Mouse (Mus musculus) left cerebral cortex, adult 9 months (tissue): ENCODE data around the gene Cacna1c.

Source experiments
- DNase-seq, 2 experiments: peaks; one replicate each; pipeline ENCODE4 v3.0.0; 2022; ENCODE audit warnings: low spot score in 2 of 2

The Cacna1c gene

DNA sequence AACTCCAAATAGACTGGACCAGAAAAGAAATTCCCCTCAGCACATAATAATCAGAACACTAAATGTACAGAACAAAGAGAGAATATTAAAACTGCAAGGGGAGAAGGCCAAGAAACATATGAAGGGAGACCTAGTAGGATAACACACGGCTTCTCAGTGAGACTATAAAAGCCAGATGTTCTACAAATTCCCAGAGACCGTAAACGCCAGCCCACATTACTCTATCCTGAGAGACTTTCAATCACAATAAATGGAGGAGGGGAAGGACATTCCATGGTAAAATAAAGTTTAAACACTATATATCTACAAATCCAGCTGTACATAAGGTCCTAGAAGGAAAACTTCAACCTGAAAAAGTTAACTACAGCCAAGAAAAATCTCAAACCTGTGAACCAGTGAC lies 185.3 kb downstream of the Cacna1c start:
- DNase-seq = no peak

DNA sequence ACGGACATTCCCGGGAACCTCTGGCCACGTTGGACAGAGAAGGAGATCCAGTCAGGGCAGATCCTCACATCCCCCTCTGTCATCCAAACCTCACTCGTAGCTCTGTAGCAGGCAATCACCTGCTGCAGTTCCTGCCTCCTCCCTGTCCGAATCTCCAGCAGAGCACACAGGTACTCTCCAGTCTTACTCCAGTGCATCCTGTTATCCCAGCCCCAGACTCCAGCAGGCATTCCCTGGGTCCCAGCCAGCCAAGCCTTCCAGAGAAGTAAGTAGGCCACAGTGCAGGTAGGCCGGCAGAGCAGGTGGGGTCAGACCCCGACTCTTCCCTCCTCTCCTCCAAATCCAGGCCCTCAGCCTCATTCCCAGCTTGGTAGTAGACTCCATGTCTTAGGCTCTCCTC lies 186.7 kb downstream of the Cacna1c start:
- DNase-seq = no peak

DNA sequence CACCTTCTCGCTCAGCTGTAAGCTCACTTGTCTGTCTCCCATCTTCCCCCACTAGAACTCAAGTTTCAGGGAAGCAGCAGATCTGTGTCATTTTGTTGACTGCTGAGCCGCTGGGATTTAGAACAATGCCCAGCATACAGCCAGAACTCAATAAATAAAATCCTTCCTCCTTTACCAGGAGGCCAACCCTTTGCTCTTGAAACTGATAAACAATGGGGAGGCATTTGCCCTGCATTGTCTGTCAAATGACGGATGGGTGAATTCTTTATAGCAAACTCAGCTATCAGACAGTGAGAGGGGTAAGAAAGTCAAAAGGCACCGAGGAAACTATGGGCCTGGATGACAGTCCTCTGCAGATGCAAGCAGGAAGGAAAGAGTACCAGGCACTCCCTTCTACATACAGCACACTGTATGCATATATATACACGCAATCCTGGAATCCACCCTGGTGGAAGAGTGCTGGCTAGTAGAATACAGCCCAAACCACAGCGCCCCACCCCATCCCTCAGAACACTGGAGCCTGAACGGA lies 187.5 kb downstream of the Cacna1c start:
- no peak for DNase-seq

DNA sequence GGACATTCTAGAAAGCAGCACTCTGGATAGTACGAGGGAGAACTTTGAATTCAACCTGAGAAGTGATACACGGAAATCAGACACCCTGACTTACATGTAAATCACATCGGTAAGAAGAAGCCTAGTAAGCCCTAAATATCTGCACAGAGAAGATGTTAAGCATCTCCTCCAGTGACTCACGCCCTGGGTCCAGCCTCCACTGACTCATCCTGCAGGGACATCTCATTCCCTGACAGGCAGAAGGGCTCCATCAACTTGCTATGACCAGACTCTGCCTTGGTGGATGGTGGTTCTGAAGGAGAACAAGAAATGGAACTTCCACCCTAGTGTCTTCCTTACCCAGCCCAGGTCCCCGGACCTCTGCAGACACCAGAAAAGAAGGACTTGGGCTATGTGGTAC lies 191.6 kb downstream of the Cacna1c start:
- no peak for DNase-seq

DNA sequence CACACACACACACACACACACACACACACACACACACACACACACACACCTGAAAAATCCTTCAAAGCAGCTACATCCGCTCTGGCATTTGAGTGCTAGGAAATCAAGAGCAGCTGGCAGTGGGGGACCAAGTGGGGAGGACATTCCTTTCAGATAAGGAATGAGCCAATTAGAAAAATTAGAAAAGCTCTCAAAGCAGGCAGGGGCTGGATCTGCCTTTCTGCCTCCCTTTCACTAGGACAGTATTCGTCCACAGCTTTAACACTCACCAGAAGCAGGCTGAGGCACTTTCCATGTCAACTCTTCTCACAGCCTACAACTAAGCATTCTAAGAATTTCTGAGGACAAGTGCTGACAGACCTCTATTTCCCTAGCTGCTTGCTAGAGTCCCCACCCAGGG lies 194.8 kb downstream of the Cacna1c start:
- DNase-seq = no peak

DNA sequence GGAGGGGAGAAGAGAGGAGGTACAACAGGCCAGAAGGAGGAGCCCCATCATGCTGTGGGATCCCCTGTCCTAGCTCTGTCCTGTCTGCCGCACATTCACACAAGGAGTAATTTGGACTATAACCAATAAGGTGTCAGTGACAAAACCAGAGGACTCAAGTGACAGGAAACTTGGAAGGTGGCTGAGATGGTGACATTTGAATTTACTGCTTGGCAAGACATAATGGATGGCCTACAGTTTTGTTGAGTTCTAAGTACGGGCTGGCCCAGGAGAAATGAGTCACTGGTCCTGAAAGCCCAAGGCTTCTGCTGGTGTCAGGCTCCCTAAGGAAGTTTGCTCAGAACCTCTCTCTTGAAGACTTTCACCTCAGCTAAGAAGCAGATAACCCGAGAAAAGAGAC lies 196.0 kb downstream of the Cacna1c start:
- no peak for DNase-seq

DNA sequence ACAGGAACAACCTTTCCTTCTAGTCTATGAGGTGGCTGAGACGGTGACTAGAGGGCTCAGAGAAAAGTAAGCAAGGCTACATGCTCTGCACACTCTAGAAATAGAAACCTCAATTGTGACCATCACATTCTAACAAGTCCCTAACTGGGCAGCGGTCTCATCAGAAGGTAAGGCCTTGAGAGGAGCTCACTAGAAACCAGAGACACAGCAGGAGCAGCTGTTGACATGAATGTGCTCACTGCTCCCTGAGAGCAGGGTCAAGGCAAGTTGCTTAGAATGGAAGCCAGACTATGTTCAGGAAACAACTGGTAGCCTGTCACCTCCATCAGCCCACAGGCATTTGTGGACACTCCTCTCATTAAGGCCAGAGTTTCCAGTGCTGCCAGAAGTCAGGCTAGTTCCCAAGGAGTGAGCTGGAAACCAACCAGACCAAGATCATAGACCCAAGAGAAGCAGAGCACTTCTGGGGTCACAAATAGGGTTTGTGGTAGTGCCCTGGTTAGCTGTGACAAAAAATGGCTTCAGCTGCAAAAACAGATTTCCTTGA lies 196.8 kb downstream of the Cacna1c start:
- no peak for DNase-seq

DNA sequence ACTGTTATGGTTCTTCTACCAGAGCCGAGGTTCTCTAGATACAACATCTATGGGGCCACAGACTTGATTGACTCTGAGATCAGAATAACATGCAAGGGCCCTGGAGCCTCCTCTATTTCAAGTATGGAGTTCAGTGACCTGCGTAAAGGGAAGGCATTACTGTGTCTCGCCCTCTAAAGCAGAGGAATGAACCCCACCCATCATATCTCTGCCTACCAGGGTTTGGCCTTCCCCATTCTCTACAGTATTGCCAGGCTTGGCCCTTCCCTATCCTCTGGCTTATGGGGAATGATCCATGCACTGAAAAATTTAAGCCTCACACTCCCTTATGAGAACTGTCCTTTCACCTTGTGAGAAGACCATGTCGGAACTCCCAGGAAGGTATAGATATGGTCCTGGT lies 198.8 kb downstream of the Cacna1c start:
- DNase-seq = no peak

DNA sequence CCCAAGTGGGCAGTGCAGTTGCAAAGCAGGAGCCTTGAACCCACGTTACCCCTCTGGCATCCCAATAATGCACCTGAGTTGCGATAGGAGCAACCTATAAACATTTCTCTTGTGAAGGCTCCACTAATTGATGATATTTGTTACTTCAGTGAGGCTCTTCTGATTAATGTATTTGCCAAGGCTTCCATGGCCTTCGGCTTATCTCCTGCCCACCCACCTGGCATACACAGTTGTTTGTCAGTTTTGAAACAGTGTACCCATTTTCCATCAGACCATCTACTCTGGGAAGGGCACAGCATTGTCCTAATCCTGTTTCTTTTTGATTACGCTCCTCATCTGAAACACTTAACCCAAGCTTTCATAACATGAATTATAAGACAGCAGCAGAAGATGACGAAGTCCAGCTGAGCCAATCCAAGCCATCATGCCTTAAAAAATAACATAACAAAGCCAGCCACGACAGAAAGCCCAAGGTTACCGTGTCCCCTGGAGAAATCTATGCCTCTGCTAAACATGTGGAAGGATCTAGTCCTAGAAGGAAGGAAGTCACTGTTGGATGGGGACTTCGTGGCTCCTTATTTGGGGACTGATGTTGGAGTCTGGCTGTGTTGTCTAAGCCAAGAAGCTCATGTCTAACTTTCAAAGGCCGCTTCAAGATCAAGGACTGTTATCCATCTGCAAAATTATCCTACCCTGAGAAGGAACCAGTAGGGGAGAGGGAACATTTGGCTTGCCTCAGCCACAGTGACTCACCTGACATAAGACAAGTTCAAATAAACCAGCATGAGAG lies 201.8 kb downstream of the Cacna1c start:
- DNase-seq = no peak

DNA sequence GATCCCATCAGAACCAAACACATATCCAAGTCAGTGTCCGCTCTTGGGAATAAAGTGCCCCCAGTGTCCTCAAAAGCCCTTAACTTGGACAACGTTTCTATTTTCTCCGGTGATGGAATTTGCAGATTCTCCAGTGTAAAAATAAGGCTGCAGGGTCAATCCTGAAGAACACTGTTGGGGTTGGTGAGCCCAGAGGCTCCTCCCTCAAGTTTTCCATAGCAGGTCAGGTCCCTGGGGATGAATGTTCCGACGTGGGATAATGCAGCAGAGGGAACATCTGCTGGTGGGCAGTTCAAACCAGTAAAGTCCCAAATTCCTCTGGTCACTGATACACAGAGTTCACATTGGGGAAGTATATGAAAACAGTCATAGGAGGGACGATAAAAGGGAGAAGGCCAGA lies 203.8 kb downstream of the Cacna1c start:
- no peak for DNase-seq

DNA sequence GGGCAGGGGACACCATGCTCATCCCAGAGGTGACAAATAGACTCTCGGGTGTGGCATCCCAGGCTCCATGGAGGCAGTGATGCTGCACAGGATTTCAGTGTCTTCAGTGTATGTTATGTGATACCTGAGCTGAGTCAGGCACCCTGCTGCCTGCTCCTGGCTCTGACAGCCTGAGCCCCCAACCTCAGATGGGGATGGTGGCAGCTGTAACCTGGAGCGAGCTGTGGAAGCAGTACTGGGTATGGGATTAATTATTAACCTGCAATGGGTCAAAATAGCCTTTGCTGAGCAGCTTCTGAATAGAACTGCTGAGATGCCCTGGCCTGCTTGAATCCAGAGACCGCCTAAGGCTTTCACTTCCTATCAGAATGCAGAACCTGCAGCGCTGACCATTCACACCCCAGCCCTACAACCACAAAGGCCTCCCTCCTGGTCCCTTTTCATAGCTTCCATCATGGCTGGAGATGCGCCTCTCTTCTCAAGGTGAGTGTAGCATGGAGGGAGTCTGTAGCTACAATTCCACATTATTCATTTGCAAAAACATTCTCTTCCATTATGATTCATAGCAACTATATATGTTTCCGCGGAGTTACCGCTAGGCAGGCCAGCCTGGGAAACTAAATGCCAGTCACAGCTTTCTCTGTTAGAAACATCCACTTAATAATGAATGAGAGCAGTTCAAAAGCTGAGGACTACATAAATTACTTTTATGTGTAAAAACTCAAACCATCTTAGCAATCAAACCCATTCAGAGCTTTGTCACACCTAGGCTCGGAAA lies 206.0 kb downstream of the Cacna1c start:
- DNase-seq = no peak

DNA sequence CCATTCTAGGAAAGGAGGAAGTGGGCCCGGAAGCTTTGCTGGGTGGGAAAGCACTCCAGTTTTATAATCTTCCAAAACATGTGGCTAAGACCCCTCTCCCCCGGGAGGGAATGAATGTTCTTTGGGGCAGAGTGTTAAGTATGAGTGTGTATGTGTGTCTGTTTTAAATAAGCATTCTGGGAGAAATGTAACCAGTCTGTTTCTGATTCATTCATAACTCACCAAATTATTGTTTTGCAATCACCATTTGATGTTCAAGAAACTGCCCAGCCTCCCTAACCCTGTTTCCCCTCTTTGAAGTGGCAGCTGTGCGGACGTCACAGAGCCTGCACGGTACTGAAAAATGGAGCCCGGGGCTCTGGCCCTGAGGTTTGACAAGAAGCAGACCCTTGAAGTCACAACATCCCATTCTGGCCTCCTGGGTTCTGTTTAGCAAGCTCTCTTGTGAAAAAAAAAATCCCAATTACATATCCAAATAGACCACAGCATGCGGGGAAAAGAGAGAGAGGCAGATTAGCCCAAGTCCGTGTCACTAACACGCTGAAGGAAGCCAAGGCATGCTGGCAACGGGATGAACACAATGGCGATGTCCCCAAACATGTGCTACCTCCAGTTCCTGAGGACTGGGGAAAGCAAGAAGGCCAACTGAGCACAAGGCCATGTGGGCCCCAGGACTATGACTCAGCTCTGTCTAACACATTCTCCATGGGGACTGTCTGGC lies 211.9 kb downstream of the Cacna1c start:
- no peak for DNase-seq

DNA sequence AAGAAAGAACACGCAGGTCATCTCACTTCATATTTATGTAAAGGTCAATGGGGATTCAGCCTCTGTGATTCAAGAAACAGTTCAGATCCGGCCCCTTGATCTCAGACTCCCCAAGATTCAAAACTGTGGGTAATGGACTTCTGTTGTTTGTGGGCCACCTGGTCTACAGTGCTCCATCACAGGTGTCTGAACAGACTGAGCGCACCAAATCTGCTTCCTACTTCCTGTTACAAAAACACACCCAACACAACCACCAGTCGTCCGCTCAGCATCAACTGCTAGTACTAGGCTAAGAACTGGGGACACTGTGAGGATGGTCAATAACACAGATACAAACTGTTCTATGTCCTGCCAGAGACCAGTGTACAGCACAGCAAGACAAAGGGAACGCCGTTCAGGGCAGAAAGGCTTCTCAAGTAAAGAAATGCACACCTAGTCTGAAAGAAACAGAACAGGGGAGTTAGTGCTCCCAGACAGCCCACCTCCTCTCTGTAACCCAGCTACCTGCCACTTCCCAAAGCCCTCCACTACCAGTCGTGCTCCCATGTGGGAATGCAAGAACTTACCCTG lies 212.7 kb downstream of the Cacna1c start:
- no peak for DNase-seq

DNA sequence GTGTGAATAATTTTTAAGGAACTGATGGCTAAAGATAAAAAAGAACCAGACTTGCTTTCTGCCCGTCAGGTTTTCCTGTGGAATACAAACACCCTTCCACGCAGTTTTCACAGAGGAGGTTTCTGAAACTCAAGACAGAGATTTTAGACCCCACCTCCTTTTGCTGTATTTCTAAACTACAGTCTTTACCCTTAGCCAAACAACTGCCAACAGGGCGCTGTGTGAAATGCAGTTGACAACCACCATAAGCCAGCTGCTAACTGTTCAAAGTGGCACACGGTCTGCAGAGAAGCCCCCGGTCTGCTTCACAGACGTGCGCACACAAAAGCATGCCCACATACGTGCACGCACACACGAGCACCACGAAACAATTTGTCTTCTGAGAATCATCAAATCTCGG lies 216.0 kb downstream of the Cacna1c start:
- no peak for DNase-seq

DNA sequence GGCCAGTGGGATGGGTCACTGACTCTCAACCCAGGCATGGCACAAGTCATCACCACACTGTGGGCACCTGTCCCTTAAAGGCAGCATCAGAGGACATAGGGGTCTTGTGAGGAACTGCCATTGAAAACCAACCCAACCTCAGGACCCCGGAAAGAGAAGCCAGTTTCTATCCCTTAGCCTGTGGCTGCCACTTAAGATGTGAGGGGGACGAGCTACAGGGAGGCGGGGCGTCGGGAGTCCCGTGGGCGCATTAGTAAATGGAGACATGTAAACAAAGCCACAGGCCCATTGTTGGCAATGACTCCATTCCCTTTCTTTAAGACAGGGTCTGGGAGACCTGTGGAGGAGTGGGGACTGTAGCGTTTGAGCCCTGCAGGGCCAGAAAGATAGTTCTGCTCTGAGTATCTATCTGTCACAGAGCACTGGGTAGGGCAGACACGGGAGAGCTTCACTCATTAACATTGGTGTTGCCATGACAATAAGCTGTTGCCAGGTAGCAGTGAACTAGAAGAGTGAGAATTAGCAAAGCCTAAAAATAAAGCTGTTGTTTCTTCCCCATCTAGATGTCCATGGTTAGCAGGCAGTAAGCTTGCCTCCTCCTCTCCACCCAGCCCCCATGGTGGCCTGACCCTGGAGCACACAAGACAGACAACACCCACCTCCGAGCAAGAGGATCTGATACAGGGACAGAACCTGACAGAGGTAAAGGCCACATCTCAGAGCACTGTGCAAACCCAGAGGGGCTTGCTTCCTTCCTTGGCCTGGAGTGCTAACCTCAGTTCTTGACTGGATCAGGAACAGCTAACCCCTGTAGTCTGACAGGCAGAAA lies 218.6 kb downstream of the Cacna1c start:
- peak; percentile 75 to 78 for DNase-seq

DNA sequence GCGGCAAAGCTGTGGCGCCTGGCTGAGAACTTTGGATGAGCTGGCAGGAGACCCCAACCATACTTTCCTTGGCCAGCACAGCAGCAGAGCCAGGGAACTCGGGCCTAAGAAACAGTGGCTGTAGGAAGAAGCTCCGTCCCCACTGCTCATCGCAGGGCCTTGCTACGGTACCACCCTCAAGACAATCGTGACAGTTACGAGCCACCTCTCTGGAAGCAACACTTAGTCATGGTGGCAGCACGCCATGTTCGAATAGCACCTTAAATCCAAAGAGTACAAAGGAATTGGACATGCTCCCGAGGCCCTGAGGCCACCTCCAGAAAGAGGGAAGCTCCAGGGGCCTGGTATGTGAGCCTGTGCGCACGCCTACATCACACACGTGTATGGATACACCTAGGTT lies 219.6 kb downstream of the Cacna1c start:
- DNase-seq = peak; percentile 35 to 74

DNA sequence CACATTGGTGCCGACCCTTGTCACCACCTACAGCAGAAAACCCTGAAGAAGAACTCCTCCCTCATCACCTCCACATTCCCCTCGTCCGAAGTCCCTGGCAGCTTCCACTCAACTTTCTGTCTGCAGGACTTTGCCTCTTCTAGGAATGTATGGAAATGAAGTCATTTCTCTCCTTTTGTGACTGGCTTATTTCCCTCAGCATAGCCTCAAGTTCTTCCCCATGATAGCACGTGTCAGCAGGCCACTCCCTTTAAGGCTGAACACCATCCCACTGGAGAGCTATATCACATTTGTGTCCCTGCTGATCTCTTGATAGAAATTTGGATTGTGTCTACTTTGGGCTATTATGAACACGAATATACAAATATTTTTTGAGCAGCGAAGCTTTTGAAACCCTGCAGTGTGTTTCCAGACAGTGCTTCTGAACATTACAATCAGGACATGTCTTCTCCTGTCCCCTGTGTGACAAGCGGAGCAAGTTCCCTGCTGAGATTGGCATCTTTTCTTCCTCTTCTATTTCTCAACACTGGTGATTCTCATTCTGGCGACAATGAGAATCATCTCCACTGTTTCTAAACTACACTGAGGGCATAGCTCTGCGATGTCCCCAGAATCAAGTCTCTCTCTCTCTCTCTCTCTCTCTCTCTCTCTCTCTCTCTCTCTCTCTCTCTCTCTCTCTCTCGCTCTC lies 224.2 kb downstream of the Cacna1c start:
- no peak for DNase-seq

DNA sequence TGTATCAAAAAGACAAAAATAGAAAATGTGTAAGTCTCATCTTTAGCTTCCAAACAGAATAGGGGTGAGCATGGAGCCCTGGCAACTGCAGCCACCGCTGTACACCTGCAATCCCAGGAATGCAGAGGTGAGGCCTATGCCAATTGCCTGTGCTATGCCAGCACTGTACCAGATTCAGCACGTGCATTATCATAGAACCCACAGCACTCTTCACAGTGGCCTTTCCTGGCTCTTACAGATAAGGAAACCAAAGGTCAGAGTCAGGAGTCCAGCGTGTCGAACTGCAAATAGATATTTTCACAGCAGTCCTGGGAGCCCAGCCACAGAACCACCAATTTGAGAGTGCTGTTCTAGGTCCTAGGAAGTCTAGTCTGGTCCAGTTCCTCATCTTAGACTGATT lies 227.4 kb downstream of the Cacna1c start:
- DNase-seq = no peak

DNA sequence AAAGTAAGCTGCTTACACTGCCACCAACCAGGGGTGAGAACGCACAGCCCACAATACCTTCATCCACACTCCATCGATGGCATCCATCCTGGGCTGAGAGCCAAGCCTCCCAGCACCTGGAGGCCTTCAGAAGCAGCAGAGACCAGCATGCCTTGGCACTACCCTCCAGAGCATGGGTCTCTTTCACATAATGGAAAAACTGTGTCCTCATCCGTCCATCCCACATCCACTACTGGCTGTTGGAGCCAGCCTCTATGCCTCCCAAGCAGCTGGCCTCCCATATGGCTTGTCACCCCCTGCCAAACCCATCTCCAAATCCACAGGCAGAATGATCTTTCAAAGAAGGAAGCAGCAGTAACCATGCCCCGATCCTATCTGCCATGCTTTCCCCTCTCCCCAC lies 229.3 kb downstream of the Cacna1c start:
- peak in 1 of 2 experiments; percentile 59 for DNase-seq

DNA sequence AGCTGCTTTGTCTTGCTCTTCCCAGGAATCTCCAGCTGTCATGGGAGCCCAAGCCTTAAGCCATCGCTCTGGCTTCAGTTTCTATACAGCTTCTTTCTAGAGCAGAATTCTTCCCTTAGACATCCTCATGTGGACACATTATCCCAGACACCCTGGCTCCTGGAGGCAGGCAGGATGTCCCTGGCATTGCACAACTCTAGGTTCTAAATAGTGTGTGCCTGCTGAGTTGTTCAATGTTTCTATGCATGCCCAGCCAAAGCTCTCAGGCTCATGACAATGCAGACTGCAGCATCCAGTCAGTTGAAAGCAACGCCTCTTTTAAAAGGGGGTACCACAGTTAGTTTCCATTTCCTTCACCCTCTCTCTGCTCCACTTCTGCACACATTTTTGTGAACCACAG lies 230.6 kb downstream of the Cacna1c start:
- DNase-seq = no peak
